Mouse (Mus musculus) right cerebral cortex, postnatal 14 days (tissue): ENCODE results near the gene Acod1.

Experiments used
- DNase-seq: peaks from one replicate; pipeline ENCODE4 v3.0.0; 2022

Gene Acod1

GRCm38 (mm10) chr14:103046677-103047076 is at the start of gene Acod1:
Gene Acod1 (plus strand): TSS chr14:103046977.
- no peak for DNase-seq

- no peak for DNase-seq
Measured at GRCm38 (mm10) chr14:103007737-103008136, 39.0 kb upstream of the Acod1 start.

GRCm38 (mm10) chr14:103011782-103012181 is 35.0 kb upstream of the Acod1 start:
- DNase-seq: peak; percentile 47

GRCm38 (mm10) chr14:103012563-103013150 is 34.1 kb upstream of the Acod1 start:
- peak; percentile 61 for DNase-seq

GRCm38 (mm10) chr14:103017009-103017408 is 29.8 kb upstream of the Acod1 start:
- no peak for DNase-seq

GRCm38 (mm10) chr14:103020046-103020445 is 26.7 kb upstream of the Acod1 start:
- peak; percentile 25 for DNase-seq

- no peak for DNase-seq
Measured at GRCm38 (mm10) chr14:103029203-103029602, 17.6 kb upstream of the Acod1 start.

- DNase-seq: no peak
Measured at GRCm38 (mm10) chr14:103033271-103033823, 13.4 kb upstream of the Acod1 start.

- DNase-seq: no peak
Measured at GRCm38 (mm10) chr14:103034076-103034475, 12.7 kb upstream of the Acod1 start.

GRCm38 (mm10) chr14:103037016-103037415 is 9.8 kb upstream of the Acod1 start:
- no peak for DNase-seq

- DNase-seq: no peak
Measured at GRCm38 (mm10) chr14:103048292-103049086, 1.7 kb downstream of the Acod1 start.

GRCm38 (mm10) chr14:103051159-103051769 is 4.5 kb downstream of the Acod1 start:
- DNase-seq: peak; percentile 78

- DNase-seq: no peak
Measured at GRCm38 (mm10) chr14:103054731-103055130, 8.0 kb downstream of the Acod1 start.

GRCm38 (mm10) chr14:103056601-103057000 is 9.8 kb downstream of the Acod1 start:
- DNase-seq: no peak

- no peak for DNase-seq
Measured at GRCm38 (mm10) chr14:103058998-103059397, 12.2 kb downstream of the Acod1 start.

GRCm38 (mm10) chr14:103059495-103059894 is 12.7 kb downstream of the Acod1 start:
- DNase-seq: no peak

- peak; percentile 74 for DNase-seq
Measured at GRCm38 (mm10) chr14:103065294-103066167, 18.8 kb downstream of the Acod1 start.

- no peak for DNase-seq
Measured at GRCm38 (mm10) chr14:103069465-103069863, 22.7 kb downstream of the Acod1 start.

GRCm38 (mm10) chr14:103069864-103070611 is 23.3 kb downstream of the Acod1 start, which contains the start of gene Cln5:
Gene Cln5 (plus strand): TSS chr14:103070216.
- DNase-seq: peak; percentile 88

GRCm38 (mm10) chr14:103070790-103071189 is 24.0 kb downstream of the Acod1 start:
- no peak for DNase-seq

GRCm38 (mm10) chr14:103071471-103071870 is 24.7 kb downstream of the Acod1 start:
- DNase-seq: no peak

GRCm38 (mm10) chr14:103072731-103073130 is 26.0 kb downstream of the Acod1 start:
- no peak for DNase-seq
